Mouse (Mus musculus) neutrophil, adult 5-6 weeks (primary cell): ENCODE measurements around the gene Erc2. TPM values are rescaled to one million over a fixed set of nuclear protein-coding genes. Genes with fewer than 3 reads are reported as not detected.

Source experiments
- ATAC-seq: fragments of 151-379, 151-347 bp; 2 replicates; pipeline ENCODE4 v1.8.0; 2017; ENCODE audit warnings: mild to moderate bottlenecking, moderate TSS enrichment; ENCODE audit not compliant: insufficient number of reproducible peaks, poor library complexity, low FRiP score, severe bottlenecking; ENCODE audit errors: extremely low read depth
- total RNA-seq: library from RNA; stranded (forward); fragments of 200-1000 nt; gene quantifications from 2 replicates; pipeline ENCODE4 v1.2.3, GENCODE M21; 2017

The Erc2 gene
- total RNA-seq, 1 experiment from 2014 or later = not detected

DNA sequence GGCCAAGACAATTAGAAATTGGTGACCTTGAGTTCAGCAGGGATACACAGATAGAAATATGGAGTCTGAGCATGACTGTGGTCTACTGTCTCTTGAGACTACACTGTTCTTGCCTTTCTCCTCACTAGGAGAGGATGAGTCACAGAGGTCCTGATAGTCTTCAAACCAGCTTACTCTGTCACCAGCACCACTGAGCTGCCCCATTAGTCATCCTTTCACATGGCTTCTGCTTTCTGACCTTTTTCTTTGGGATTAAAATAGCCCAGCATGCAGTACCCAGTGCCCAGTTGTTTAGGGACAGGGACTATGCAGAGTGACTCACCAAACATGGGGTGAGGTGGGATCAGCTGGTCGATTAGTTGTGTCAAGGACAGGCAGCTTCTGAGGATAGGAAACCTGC lies 132.1 kb downstream of the Erc2 start:
- ATAC-seq = no peak

GRCm38 (mm10) chr14:27756901-27757300 lies 134.7 kb downstream of the Erc2 start:
- ATAC-seq = no peak

DNA sequence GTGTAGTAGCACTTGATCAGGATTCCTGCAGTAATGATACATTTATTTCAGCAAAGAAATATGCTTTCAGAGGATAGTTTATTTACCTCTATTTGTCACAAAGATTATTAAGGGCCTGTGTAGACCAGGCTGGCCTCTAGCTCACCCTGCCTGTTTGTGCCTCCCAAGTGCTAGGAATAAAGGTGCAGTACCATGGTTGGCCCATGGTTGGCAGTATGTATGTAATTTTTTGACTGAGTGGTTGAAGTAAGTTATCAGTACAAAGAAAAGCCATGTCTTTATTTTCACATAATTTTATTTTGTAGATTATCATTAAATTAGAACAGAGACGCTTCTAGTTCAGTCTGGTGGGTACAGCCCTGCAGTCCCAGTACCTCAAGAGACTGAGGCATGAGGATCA lies 136.0 kb downstream of the Erc2 start:
- no peak for ATAC-seq

GRCm38 (mm10) chr14:27759069-27759628 lies 136.9 kb downstream of the Erc2 start:
- no peak for ATAC-seq

- no peak for ATAC-seq
Measured at GRCm38 (mm10) chr14:27759982-27760381, 137.8 kb downstream of the Erc2 start.

- ATAC-seq = no peak
Measured at GRCm38 (mm10) chr14:27775367-27775766, 153.1 kb downstream of the Erc2 start.

- ATAC-seq = no peak
Measured at GRCm38 (mm10) chr14:27778503-27778902, 156.3 kb downstream of the Erc2 start.

DNA sequence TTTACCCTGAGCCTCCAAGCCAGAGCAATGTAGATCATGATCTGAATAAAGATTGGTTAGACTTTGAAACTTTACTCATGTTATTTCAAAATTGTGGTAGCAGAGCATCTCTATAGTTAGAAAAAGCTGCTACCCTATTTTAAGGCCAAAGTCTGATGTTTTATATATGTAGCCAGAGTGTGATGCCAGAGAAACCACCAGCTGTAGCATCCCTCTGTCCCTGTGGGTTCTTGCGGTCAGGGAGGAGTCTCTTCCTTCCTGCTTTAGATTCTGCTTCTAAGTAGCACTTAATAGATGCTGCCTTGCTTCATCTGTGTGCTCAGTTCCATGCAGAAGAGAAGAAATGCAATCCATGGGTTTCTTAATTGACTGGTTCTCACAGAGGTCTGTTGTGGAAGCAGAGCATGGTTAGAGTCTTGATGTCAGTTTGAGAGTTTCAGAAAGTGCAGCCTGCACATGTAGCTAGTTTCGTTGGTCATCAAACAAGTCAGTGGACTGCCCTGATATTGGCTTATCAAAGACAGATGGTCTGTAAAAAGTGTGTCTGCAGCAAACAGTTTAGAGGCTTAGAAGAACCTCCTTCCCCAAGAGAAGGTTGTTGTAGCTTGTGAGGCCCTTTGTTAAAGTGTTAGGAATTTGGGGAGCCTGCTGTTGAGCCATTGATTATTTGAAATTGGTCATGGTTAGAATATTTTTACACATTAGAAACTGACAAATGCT lies 156.9 kb downstream of the Erc2 start:
- no peak for ATAC-seq

- ATAC-seq = no peak
Measured at GRCm38 (mm10) chr14:27781221-27781620, 159.0 kb downstream of the Erc2 start.

DNA sequence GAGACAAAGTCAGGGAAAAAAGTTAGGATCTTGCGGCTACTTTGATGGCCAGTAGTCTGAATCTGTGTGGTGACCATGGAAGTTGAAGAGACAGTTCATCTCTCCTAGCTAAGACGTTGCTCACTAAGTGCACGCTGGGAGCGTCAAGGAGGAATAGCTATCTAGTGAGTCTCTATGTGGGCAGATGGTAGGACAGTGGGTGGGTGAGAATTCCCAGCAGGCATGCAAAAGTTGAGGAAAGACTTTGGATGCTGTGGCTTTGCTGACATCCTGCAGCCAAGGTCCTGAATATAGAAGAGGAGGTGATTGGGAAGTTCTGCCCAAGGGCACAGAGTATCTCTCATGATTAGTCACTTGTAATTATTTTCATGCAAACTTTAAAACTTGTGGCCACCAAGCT lies 162.6 kb downstream of the Erc2 start:
- ATAC-seq = no peak

GRCm38 (mm10) chr14:27785562-27785961 lies 163.3 kb downstream of the Erc2 start:
- no peak for ATAC-seq

- no peak for ATAC-seq
Measured at GRCm38 (mm10) chr14:27789066-27789898, 167.1 kb downstream of the Erc2 start.

DNA sequence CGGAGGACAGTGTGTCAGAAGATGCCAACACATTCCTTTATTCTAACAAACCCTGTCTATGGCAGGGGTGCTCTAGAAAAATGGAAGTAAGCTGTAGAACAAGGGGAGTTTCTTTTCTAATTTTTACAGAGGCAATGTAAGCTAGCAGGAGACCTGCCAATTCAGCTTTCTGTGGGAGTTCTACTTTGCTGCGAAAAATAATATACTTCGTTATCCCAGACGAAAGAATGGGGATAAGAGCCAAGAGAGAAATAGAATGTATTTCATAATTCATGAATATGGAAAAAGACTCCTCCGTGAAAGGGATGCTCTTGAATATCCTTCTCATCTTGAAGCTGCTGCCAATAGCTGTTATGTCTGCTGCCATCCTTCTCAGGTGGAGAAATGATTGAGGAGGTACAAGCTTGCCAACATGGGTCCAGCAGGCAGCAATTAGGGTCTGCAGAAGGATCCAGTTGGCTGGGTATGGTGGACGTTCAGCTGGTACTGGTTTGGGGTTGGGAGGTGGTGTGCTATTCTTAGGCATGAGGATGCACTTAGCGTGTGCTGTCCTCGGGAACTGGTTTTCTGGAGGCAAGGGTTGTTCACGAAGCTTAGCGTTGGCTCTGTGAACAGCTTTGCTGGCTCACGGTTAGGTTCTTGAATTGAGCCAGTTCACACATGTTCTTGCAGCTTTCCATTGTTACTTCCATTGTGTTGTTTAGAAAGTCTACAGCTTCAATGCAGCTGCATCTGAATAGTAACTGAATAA lies 176.1 kb downstream of the Erc2 start:
- ATAC-seq = no peak

DNA sequence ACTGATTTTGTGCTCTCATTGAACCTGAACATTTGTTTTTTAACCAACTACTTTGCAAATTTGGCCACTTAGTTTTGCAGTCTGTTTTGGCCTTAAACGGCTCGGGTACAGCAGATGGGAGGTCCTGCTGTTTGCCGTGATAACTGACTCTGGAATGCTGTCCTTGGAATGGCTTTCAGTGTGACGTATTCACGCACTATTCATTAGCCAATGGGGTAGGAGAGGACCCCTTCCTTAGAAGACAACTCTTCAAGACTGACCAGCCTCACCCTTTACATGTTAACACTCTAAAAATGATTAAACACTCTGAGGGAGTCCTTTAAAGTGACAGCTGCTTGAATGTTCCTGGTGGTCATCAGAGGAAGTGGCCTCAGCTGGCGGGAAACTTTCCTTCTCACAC lies 178.5 kb downstream of the Erc2 start:
- no peak for ATAC-seq

DNA sequence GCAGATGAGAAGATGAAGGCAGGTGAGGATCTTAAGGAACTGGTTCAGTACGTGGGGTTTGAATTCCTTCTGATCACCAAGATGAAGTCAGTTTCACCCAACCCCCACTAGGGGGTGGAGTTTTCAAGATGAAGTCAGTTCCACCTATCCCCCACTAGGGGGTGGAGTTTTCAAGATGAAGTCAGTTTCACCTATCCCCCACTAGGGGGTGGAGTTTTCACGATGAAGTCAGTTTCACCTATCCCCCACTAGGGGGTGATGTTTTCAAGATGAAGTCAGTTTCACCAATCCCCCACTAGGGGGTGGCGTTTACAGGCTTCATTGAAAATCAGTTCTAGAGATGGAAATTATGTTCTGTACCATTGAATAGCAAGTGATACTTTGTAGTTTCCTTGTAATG lies 181.7 kb downstream of the Erc2 start:
- peak; percentile 63 for ATAC-seq

GRCm38 (mm10) chr14:27805064-27805463 lies 182.8 kb downstream of the Erc2 start:
- no peak for ATAC-seq

- no peak for ATAC-seq
Measured at GRCm38 (mm10) chr14:27808080-27808479, 185.9 kb downstream of the Erc2 start.

GRCm38 (mm10) chr14:27808523-27809114 lies 186.4 kb downstream of the Erc2 start:
- ATAC-seq = no peak

- no peak for ATAC-seq
Measured at GRCm38 (mm10) chr14:27810790-27811189, 188.6 kb downstream of the Erc2 start.
